Mouse (Mus musculus): ENCODE data around the gene Gm5089. TPM values are rescaled to one million over a fixed set of nuclear protein-coding genes. Genes with fewer than 3 reads are reported as not detected.

Gene Gm5089
- total RNA-seq, 1 experiment from 2014 or later = not detected

- no peak for ATAC-seq (replicated peaks; ENCODE audit: insufficient number of reproducible peaks, low FRiP score, low TSS enrichment, poor library complexity, severe bottlenecking)
Observed at GRCm38 (mm10) chr14:122451551-122452145, 733 bp upstream of the Gm5089 start.

- ATAC-seq (replicated peaks; ENCODE audit: insufficient number of reproducible peaks, low FRiP score, low TSS enrichment, poor library complexity, severe bottlenecking) = no peak
Observed at GRCm38 (mm10) chr14:122449601-122450495, 1.1 kb downstream of the Gm5089 start.

DNA sequence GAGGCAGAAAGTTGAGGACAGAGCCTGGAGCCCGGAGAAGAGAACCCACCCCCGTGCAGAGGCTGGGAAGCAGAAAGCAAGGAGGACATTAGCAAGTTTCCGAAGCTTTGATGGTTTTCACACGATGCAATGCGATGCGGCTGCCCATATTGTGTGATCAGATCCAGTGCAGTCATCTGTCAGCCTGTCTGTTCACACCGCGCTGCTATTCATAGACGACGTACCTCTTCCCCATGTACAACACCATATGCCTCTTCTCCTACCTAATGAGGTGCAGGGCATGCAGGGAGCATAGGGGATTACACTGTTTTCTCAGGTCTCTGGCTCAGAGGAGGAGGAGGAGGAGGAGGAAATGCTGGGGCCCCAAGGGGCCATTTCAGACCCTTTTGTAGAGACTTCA, 14.1 kb downstream of the Gm5089 start:
- ATAC-seq (replicated peaks; ENCODE audit: insufficient number of reproducible peaks, low FRiP score, low TSS enrichment, poor library complexity, severe bottlenecking) = no peak

- ATAC-seq (replicated peaks; ENCODE audit: insufficient number of reproducible peaks, low FRiP score, low TSS enrichment, poor library complexity, severe bottlenecking) = no peak
Observed at GRCm38 (mm10) chr14:122434039-122434438, 16.9 kb downstream of the Gm5089 start.

DNA sequence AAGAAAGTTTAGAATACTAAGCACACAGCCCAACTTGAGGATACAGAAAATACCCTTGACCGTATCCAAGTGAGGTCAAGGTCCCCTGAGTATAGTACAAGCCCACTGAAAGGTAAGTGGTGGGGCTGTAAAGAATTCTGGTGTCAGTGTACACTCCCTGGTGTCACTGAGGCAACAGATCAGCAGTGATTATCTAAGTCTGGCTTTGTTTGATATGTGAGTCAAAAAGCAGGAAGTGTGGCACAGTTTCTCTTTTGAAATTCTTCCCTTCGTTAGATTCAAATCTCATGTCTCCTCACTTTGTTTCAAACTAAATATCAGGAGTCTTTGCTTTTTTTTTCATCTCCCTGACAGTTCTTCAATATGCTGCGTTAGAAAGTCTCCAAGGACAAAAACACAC, 18.4 kb downstream of the Gm5089 start:
- no peak for ATAC-seq (replicated peaks; ENCODE audit: insufficient number of reproducible peaks, low FRiP score, low TSS enrichment, poor library complexity, severe bottlenecking)

DNA sequence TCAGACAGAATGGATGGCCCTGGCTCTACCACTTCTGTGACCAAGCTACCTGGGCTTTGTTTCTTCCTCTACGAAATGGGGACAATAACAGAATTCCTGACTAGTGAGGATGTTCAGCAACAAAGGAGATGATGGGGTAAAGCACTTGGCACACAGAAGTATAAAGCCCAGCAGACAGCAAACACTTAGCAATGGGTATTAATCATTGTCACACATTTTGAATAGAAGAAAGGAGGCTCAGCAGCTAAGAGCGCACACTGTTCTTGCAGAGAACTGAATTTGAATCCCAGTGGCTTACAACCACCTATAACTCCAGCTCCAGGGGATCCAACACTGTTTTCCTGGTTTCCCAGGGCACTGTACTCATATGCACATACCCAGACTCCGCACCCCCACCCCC, 23.3 kb downstream of the Gm5089 start:
- ATAC-seq (replicated peaks; ENCODE audit: insufficient number of reproducible peaks, low FRiP score, low TSS enrichment, poor library complexity, severe bottlenecking) = no peak

DNA sequence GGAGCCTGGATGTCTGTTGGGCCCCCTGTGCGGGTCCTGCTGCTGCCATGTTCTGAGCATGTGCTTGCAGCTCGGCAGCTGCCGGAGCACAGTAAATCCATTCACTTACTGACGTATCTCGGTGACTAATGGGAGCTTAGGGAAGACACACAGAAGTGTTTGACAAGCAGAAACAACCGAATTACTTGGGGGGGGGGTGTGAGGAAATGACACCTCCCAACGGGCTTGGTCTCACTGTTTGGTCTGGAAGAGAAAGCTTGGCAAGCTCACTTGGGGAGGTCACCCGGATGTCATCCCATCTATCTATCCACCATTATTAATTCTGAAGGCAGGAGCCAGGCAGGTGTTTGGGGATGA, 23.7 kb downstream of the Gm5089 start:
- ATAC-seq (replicated peaks; ENCODE audit: insufficient number of reproducible peaks, low FRiP score, low TSS enrichment, poor library complexity, severe bottlenecking) = no peak

DNA sequence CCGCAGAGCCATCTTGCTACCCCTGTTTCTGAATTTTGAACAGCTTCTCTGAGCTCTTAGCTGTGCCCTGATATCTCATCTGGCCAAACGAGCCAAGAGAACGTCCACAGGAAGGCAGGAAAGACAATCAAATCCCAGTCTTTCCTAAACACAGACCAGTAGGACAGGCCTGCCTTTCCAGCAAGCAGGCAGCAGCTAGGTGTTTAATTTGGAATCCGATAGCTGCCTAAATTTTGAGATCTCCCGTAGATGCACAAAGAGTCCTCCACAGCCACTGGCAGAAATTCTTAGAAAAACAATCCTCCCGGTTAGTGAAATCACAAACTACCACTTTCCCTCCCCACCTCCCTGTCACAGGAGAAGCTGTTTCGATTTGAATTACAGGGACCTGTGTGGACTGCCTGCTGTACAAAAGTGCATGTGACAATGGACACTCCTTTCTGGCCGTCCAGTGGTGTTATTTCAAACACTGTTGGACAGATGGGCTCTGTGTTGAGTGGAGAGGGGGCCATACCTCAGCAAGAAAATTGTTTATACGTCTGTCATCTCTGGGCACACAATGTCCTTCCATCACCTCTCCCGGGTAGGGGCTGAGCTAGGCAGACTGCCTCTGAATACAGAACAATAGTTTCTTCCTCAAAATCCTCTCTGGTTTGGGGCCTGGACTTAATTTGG, 24.2 kb downstream of the Gm5089 start:
- no peak for ATAC-seq (replicated peaks; ENCODE audit: insufficient number of reproducible peaks, low FRiP score, low TSS enrichment, poor library complexity, severe bottlenecking)

DNA sequence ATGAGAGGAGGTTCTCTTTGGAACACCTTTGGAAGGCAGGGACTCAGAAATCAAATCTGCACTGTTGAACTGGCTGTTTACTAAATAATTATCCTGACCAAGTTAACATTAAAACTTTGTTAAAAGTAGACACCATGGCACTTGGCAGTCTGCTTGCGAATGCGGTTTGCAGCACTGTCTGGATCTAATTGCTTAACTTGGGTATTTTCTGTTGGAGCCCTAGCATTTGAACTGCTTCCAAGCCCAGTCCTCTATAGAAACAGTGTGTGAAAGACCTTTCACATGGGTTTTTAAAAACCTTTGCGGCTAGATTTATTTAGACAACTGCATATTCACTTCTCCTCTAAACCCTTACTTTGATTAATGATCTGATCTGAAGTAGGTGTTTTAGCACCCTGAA, 26.5 kb downstream of the Gm5089 start:
- ATAC-seq (replicated peaks; ENCODE audit: insufficient number of reproducible peaks, low FRiP score, low TSS enrichment, poor library complexity, severe bottlenecking) = no peak

DNA sequence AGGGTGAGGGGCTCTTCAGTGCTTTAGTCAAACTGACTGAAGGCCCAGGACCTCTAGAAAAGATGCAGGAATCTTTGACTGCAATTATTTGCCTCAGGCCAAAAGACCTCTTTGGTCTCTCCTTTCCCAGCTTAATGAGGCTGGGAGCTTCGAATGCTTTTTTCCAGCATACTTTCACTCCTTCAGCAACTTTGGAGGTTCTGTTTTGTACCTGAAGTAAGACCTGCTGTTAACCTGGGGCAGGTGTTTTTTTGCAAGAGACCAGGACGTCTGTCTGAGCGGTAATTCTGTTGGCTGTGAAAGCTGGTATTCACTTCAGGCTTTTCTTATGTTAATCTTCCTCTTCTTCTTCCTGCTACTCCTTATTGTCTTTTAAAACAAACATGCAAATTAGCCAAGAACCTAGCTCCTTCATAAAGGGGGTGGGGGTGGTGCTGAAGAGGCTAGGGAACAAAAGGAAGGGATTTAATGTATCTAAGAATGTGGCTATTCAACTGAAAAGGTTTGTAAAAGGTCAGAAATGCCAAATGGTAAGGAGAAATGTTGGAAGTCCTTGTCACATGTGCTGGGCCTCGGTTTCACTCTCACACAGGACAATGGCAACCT, 34.6 kb downstream of the Gm5089 start:
- ATAC-seq (replicated peaks; ENCODE audit: insufficient number of reproducible peaks, low FRiP score, low TSS enrichment, poor library complexity, severe bottlenecking) = no peak

DNA sequence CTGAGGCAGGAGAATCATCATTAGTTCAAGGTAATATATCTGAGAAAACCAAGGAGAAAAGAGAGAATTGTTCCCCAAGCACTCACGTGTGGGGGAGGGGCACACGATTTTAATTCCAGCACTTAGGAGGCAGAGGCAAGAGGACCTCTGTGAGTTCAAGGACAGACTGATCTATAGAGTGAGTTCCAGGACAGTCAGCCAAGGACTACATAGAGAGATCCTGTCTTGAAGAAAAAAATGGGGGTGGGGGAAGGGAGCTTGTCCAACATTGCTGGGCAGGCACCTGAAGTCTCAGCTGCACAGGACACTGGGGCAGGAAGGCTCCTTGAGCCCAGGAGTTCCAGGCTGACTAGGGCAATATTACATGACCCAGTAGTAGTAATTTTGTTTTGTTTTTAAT, 36.1 kb downstream of the Gm5089 start:
- no peak for ATAC-seq (replicated peaks; ENCODE audit: insufficient number of reproducible peaks, low FRiP score, low TSS enrichment, poor library complexity, severe bottlenecking)

DNA sequence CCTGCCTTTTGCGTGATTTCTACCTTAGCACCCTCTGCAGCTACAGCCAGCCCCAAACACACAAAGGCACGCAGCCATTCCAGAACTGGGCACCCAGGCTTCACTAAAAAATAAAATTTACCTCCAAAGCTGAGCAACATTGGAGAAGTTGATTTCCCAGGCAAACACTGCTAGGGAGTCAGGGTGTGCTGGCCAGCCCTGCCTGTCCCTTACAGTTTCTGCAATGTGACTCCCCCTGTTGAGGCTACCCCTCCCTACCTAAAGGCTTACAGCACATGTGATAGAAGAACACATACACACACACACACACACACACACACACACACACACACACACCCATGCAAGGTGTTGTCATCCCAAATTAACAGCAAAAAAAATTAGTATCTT, 37.4 kb downstream of the Gm5089 start:
- ATAC-seq (replicated peaks; ENCODE audit: insufficient number of reproducible peaks, low FRiP score, low TSS enrichment, poor library complexity, severe bottlenecking) = no peak

GRCm38 (mm10) chr14:122412841-122413541, 37.9 kb downstream of the Gm5089 start:
- no peak for ATAC-seq (replicated peaks; ENCODE audit: insufficient number of reproducible peaks, low FRiP score, low TSS enrichment, poor library complexity, severe bottlenecking)

DNA sequence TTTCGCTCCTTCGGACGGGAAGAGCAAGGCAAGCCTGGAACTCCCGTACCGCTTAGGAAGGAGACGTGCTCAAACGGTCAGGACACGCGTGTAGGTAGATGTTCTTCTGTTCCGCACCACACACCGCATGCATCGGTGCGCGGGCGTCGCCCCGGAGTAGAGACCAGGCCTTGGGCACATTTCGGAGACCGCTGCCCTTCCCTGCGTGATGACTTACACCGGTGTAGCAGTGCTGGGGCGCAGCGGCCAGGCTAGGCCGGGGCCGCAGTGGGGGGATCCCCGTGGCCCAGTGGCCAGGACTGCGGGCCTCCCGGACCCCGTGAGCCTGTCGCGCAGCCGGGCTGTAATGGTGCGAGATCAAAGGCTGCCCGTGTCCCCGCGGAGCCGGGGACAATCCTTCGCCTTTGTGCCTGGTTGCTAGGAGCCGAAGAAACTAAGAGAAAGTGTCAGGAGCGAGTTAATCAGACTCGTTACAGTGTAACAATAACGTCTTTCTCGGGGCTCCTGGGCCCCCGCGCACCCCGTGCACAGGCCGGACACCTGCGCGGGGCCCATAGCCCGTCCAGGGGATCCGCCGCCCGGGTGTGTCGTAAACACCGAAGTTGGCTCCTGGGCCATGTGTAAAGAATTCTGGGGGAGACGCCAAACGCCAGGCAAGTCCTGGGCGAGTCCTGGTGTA, 44.2 kb downstream of the Gm5089 start:
- no peak for ATAC-seq (replicated peaks; ENCODE audit: insufficient number of reproducible peaks, low FRiP score, low TSS enrichment, poor library complexity, severe bottlenecking)

DNA sequence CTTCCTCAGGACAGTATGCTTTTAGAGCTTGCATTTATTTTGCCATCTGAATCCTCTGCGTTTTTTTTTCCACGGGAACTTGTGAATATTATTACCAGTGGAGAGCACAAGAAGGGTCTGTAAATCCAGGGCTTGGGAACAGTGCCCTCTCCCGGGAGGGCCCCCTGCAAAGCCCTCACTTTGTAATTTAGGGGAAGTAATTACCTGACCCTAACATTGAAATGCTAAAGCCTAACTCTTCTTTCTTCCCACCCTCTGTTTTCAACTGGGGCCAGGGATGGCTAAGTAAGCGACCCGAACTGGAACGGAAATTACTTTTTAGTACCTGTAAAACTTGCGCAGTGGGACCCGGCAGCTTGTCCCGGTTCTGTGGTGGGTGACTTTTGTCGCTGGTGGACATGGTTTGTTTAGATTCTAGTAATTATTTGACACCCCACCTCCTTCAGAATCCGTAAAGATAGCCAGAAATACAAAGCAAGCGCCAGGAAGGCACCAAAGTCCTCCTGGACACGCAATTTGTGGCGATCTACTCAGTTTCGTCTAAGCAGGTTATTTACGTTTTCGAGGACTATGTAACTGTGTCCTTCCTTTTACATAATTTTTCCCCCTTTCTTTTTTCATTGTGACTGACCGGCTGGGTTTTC, 44.9 kb downstream of the Gm5089 start:
- no peak for ATAC-seq (replicated peaks; ENCODE audit: insufficient number of reproducible peaks, low FRiP score, low TSS enrichment, poor library complexity, severe bottlenecking)

DNA sequence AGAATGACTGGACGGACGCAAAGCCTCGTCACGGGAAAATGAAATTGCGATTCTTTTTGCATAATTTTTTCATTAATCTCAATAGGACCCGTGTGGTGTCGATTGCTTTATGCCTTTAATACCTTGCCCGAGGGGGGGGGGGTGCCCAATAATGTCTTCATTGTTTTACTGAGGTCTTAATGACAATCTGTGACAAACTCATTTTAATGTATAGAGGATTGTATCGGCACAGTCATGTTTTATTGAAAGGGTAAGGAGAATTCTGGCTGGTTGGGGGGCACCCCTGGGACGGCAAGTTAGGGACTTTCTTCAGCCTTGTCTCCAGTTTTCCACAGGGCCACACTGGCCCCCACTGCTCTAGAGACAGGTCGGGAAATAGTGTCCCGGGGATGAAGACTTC, 45.7 kb downstream of the Gm5089 start:
- ATAC-seq (replicated peaks; ENCODE audit: insufficient number of reproducible peaks, low FRiP score, low TSS enrichment, poor library complexity, severe bottlenecking) = no peak

GRCm38 (mm10) chr14:122404596-122405154, 46.2 kb downstream of the Gm5089 start:
- ATAC-seq (replicated peaks; ENCODE audit: insufficient number of reproducible peaks, low FRiP score, low TSS enrichment, poor library complexity, severe bottlenecking) = no peak

All from monocyte, adult 5-6 weeks (primary cell).